Mouse (Mus musculus) intestine, postnatal 0 days (tissue): ENCODE results near the gene Spef1. TPM values are rescaled to one million over a fixed set of nuclear protein-coding genes. Genes with fewer than 3 reads are reported as not detected.

Experiments used
- ATAC-seq: fragments of 200-750 bp; cut with Nextera tagmentation; 2 replicates; pipeline ENCODE4 v1.8.0; 2017; ENCODE audit warnings: mild to moderate bottlenecking, moderate TSS enrichment, moderate library complexity
- H3K27ac ChIP-seq: fragments of 300-500 bp; sonication (generic); 2 replicates; pipeline ENCODE4 v1.5.1; 2014; ENCODE audit warnings: mild to moderate bottlenecking, low read depth, low read length, moderate library complexity
- H3K27me3 ChIP-seq: fragments of 300-500 bp; sonication (generic); replicated peaks from 2 replicates; pipeline ENCODE4 v1.6.1; 2014; ENCODE audit warnings: low read length, mixed read lengths; ENCODE audit not compliant: control insufficient read depth, insufficient read depth
- H3K36me3 ChIP-seq: fragments of 300-500 bp; sonication (generic); 2 replicates; pipeline ENCODE4 v1.6.1; 2014; ENCODE audit warnings: mild to moderate bottlenecking, moderate library complexity; ENCODE audit not compliant: control insufficient read depth, insufficient read depth
- H3K4me1 ChIP-seq: fragments of 300-500 bp; sonication (generic); replicated peaks from 2 replicates; pipeline ENCODE4 v1.6.1; 2014; ENCODE audit warnings: antibody characterized with exemption, low read length, mixed read lengths; ENCODE audit not compliant: control insufficient read depth, insufficient read depth
- H3K4me2 ChIP-seq: fragments of 300-500 bp; sonication (generic); replicated peaks from 2 replicates; pipeline ENCODE4 v1.6.1; 2014; ENCODE audit warnings: low read depth, mild to moderate bottlenecking, moderate library complexity
- H3K4me3 ChIP-seq: fragments of 300-500 bp; sonication (generic); 2 replicates; pipeline ENCODE4 v1.5.1; 2014; ENCODE audit warnings: low read depth, low read length
- H3K9ac ChIP-seq: fragments of 300-500 bp; sonication (generic); 2 replicates; pipeline ENCODE4 v1.6.1; 2014; ENCODE audit warnings: mild to moderate bottlenecking, low read depth, low read length
- H3K9me3 ChIP-seq: fragments of 300-500 bp; sonication (generic); 2 replicates; pipeline ENCODE4 v1.6.1; 2016; ENCODE audit warnings: mixed run types; ENCODE audit not compliant: control insufficient read depth
- CTCF ChIP-seq: sonication (generic); IDR thresholded peaks from 2 replicates; pipeline ENCODE4 v1.5.1; 2016; ENCODE audit warnings: low read depth, mild to moderate bottlenecking, control low read depth, antibody characterized with exemption, moderate library complexity
- WGBS: fragments of 180-500 bp; shearing (Covaris S2); extraction: QIAGEN DNeasy Blood & Tissue Kit; methylation state at CpG from one replicate; pipeline ENCODE4 v1.1.7; 2014; 5-methylcytosine and 5-hydroxymethylcytosine counted together
- polyA plus RNA-seq: library from polyadenylated mRNA; unstranded; fragments of >200 nt; fragmentation: Nextera tagmentation; extraction: Ambion mirVana; gene quantifications from 2 replicates; pipeline ENCODE4 v1.2.1, GENCODE M21; 2015

Spef1 gene
- polyA plus RNA-seq, 1 experiment from 2014 or later, result 2.0 TPM

DNA sequence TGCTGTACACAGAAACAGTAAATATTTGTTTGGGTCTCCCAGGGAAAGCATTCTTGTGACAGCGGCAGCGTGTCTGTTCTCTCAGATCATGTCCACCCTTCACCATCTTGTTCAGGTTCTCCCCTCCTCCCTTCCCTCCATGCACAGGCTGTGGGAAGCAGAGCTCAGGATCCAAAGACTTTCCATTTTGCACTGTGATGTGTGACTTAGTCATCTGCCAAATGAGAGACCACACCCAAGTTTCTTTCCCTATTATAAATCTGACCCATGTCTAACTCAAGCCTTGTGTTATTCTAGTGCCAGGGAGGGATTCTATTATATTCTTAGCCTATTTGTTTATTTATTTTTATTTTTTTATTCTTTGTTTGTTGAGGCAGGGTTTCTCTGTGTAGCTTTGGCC lies 21.3 kb upstream of the Spef1 start:
- no peak for ATAC-seq
- Histone ChIP-seq H3K27ac (no peak overlapping the region), H3K4me1 (peaks cover 21% of the 10 kb centered on the region), H3K36me3 (peaks cover 6% of the 10 kb centered on the region; the same call in 1 of the 2 replicates), H3K9me3 (no peaks in the 10 kb centered on the region), H3K9ac (no peak overlapping the region), H3K27me3 (no peaks in the 10 kb centered on the region), H3K4me2 (no peak overlapping the region), H3K4me3 (no peak overlapping the region)
- WGBS, result 81% methylated on average over 2 of the region's 2 CpGs
- TF ChIP-seq CTCF, result no peak

DNA sequence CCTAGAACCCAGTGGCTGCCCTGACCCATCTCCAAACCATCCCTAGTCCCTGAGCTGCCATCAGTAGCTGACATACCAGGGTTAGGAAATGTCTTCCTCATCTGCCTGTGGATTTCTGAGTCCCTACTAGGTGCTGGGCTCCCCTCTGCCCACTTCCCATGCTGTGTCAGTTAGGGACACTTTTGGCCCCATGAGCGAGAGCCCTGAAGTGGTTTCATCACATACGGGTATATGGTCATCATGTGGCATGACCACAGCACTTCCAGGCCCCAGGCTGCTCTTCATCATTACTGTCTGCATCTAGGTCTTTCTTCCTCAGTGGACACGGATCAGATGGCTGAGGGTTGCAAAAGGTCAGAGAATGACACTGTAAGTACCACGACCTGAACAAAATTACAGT lies 19.7 kb upstream of the Spef1 start, which contains the start of gene Ap5s1:
TSS of gene Ap5s1 (plus strand) at position 301 of the 400 bp plus-strand sequence.
- Histone ChIP-seq H3K4me3 (no peak within 1 kb of the TSS), H3K36me3 (no peaks in the 10 kb centered on the region), H3K4me2 (no peak within 1 kb of the TSS), H3K9me3 (no peaks in the 10 kb centered on the region), H3K27me3 (no peaks in the 10 kb centered on the region), H3K9ac (no peak within 1 kb of the TSS), H3K4me1 (peaks cover 17% of the 10 kb centered on the region), H3K27ac (no peak within 1 kb of the TSS)
- no peak for ATAC-seq
- 83% methylated on average over 4 of the region's 4 CpGs for WGBS
- no peak for TF ChIP-seq CTCF

DNA sequence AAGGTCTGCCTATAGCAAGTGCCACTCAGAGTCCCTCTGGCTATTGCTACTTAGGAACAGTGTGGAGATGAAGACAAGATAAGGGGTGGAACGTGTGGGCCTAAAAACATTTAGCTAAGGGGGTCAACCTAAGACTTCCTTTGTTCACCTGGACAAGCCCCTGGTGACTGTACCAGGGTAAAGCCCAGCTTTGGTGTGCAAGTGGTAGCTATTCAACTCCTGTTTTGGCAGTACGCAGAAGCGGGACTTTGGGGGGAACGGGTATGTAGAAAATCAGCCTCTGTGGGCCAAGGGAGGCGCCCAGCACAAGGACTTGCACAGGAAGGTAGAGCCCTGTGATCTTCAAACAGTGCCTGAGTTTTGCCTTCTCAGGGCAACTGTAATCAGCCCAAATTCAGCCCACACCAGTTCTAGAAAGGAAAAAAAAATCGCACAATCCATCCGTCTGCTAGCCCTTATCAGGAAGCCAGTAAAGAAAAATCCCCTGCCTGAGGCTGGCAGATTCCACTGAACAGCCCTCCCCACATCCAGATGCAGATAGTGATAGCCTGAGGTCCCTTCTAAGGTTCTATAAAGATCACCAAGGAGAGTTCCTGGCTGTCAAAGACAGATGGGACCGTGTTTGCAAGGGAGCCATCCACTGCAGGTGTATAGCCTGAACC lies 18.6 kb upstream of the Spef1 start:
- Histone ChIP-seq H3K9me3 (no peaks in the 10 kb centered on the region), H3K4me1 (peaks cover 13% of the 10 kb centered on the region), H3K27me3 (no peaks in the 10 kb centered on the region), H3K27ac (no peak overlapping the region), H3K4me3 (no peak overlapping the region), H3K4me2 (no peak overlapping the region), H3K9ac (no peak overlapping the region), H3K36me3 (no peaks in the 10 kb centered on the region)
- 72% methylated on average over 8 of the region's 8 CpGs for WGBS
- TF ChIP-seq CTCF, result no peak
- no peak for ATAC-seq

DNA sequence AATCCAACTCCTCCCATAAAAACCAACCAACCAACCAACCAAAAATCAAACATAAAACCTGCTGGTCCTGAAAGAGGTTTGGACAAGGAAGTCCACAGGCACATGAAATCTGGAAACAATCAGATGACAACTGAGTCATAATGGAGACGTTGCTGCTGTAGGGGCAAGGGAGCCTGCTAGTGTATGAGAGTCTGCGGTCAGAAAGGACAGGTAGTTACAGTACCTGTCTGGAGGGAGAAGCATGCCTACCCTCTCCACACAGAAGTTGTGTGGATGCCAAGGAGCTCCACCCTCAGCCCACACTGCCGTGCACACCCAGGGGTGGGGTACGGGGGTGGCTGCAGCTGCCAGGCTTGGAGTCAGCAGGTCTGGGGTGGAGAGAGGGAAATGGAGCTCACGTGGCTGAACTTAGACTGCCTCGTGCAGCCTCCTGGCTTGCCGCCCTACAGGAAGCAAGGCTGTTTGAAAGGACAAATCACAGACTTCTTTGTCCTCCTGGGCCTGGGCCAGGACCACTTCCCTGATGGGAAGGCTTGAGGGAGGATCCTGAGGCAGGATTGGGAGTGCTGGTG lies 17.4 kb upstream of the Spef1 start:
- Histone ChIP-seq H3K4me1 (peaks cover 12% of the 10 kb centered on the region), H3K36me3 (no peaks in the 10 kb centered on the region), H3K4me3 (no peak overlapping the region), H3K27ac (peak overlapping the region; percentile 87), H3K9me3 (no peaks in the 10 kb centered on the region), H3K9ac (0 out of 2 replicates have a peak overlapping the region, but pooled peaks have one; percentile 18), H3K27me3 (no peaks in the 10 kb centered on the region), H3K4me2 (peak overlapping the region; percentile 25; the same call in 1 of the 2 replicates)
- peak; percentile 95 for ATAC-seq
- WGBS, result 7% methylated on average over 7 of the region's 7 CpGs
- TF ChIP-seq CTCF, result no peak; the same call in 1 of the 2 replicates

DNA sequence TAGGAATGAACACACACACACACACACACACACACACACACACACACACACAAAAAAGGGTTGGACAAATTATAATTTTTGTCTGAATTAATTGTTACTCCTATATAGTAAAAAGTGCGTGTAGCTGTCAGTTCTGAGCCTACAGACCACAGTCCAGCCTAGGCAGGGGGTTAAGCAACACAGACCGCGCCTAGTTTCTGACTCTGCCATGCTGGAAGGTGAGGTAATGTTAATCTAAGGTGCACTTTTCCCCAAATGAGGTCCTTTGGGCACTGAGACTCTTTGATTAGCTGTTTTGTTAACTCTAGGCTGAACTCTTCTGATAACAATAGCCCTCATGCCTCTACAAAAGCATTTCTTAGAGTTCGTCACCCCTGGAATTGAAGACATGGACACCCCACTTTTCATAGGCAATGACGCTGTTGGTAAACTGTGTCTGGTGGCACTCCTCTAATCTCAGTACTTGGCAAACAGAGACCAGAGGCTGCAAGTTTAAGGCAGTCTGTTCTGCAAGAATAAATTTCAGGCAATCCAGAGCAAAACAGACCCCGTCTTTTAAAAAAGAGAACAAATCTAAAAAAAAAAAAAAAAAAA lies 16.8 kb upstream of the Spef1 start:
- H3K4me1 ChIP-seq, result peaks cover 9% of the 10 kb centered on the region; the same call in 1 of the 2 replicates
- H3K4me2 ChIP-seq, result no peak overlapping the region
- no peaks in the 10 kb centered on the region for H3K27me3 ChIP-seq
- no peak overlapping the region for H3K4me3 ChIP-seq
- no peak overlapping the region for H3K9ac ChIP-seq
- H3K27ac ChIP-seq, result peak overlapping the region; percentile 87; the same call in 1 of the 2 replicates
- no peaks in the 10 kb centered on the region for H3K9me3 ChIP-seq
- TF ChIP-seq CTCF, result no peak
- peak; percentile 43; the same call in 1 of the 2 replicates for ATAC-seq
- WGBS, result 73% methylated on average over 6 of the region's 6 CpGs
- H3K36me3 ChIP-seq, result no peaks in the 10 kb centered on the region; the same call in 1 of the 2 replicates

DNA sequence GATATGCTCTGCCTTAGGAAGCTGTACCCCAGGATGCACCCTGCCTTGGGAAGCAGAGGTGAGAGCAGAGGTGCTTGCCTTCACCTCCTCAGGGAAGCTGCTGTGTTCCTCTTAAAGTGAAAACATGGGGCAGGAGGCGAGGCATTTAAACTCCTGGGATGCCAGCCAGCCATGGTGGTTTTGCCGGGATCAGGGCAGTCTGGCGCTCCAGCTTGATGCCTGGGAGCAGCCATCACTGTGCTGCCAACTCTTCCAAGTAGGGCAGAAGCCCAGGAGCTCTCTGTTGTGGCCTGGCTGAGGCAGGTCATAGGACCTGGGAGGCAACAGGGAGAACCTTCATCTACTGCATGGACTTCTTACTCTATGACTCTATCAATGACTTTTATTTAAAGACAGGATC lies 14.2 kb upstream of the Spef1 start:
- H3K9ac ChIP-seq, result no peak overlapping the region
- no peaks in the 10 kb centered on the region for H3K9me3 ChIP-seq
- WGBS, result 94% methylated on average over 3 of the region's 3 CpGs
- H3K27ac ChIP-seq, result no peak overlapping the region
- TF ChIP-seq CTCF, result no peak
- no peak overlapping the region for H3K4me3 ChIP-seq
- no peak for ATAC-seq
- no peaks in the 10 kb centered on the region for H3K27me3 ChIP-seq
- peaks cover 9% of the 10 kb centered on the region; the same call in 1 of the 2 replicates for H3K4me1 ChIP-seq
- no peak overlapping the region for H3K4me2 ChIP-seq
- peaks cover 14% of the 10 kb centered on the region for H3K36me3 ChIP-seq
